Mouse (Mus musculus) brain, embryonic 18.5 days (tissue): ENCODE measurements around the gene Lasp1.
"Not testable (repeated sequence)": the region's sequence is repeated elsewhere in the genome, so short reads cannot be mapped to it uniquely, and the experiment has no call there.

Experiments used
- DNase-seq: peaks from one replicate; pipeline ENCODE4 v3.0.0-alpha.2; 2012; ENCODE audit warnings: low read depth, low spot score

Lasp1 gene

DNA sequence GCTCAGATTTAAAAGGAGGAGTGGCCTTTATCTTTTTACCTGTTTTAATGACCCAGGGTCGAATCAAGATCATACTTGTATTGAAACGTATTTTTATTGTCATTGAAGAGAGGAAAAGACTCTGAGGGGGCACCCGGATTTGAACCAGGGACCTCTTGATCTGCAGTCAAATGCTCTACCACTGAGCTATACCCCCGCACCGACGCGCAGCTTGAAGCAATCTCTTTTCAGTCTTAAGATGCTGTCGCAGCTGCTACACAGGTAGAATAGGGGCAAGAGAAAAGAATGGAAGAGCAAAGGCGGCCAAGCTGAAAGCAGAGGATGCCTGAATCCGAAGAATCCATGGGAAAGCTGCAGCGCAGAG, at the start of gene Lasp1:
TSS of gene Lasp1 (plus strand) at position 219 of the 364 bp plus-strand sequence.
- DNase-seq: no peak

DNA sequence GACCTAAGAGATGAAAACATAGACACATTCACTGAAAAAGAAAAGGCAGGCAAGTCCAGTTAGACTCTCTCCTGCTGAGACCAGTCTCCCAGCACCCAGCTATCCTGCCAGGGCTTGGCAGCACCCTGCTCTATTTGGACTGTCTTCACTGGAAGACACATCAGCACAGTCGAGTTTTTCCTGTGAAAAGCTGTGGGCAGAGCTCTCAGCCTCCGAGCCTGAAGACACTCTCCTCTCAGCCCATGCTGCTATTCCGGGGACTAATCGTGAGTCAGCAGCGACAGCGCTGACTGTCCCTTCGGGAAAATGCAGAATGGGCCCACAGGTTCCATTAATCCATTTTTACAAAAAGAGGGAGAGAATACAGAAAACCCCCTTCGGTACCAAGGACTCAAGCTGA, 45.5 kb upstream of the Lasp1 start:
- no peak for DNase-seq

DNA sequence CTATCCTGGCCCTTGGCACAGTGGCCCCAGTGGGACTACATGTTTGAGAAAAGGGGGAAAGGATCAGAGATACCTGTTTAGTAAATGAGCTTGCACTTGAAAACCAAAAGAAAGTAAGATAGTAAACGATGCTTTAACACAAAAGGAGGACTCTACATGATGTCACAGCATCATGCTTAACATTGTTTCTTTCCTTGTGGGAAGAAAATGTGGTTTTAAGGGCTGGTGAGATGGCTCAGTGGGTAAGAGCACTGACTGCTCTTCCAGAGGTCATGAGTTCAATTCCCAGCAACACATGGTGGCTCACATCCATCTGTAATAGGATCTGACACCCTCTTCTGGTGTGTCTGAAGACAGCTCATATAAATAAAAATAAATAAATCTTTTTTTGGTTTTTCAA, 40.7 kb upstream of the Lasp1 start:
- no peak for DNase-seq

DNA sequence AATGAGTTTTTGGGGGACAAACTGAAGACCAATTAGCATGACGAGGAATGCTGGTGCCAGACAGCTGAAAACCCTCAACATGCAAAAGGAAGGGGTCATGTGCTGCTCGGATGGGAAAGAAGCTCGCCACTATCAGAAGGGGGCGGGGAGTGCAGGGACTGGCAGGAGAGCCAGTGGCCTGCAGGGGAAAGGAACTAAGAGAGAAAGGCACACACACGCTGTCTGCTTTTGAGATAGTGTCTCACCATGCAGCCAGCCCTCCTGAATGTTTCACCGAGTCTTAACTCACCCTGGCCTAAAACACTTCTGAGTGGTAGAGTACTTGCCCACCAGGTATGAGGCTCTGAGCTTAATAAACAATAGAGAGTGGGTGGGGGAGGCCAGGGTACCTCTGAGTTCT, 39.9 kb upstream of the Lasp1 start:
- no peak for DNase-seq

DNA sequence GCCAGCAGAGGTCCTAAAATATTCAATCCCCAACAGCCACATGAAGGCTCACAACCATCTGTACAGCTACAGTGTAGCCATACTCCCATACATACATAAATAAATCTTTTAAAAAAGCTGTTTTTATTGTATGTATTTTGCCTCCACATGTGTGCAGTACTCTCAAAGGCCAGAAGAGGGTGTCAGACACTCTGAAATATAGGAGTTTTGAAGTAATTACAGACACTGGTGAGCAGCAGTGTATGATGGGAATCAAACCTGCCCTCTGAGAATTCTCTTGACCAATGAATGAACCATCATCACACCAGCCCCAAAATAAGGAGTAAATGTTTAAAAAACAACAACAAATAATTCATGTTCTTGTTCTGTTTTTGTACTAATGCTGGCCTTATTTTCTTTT, 37.2 kb upstream of the Lasp1 start:
- DNase-seq: no peak

DNA sequence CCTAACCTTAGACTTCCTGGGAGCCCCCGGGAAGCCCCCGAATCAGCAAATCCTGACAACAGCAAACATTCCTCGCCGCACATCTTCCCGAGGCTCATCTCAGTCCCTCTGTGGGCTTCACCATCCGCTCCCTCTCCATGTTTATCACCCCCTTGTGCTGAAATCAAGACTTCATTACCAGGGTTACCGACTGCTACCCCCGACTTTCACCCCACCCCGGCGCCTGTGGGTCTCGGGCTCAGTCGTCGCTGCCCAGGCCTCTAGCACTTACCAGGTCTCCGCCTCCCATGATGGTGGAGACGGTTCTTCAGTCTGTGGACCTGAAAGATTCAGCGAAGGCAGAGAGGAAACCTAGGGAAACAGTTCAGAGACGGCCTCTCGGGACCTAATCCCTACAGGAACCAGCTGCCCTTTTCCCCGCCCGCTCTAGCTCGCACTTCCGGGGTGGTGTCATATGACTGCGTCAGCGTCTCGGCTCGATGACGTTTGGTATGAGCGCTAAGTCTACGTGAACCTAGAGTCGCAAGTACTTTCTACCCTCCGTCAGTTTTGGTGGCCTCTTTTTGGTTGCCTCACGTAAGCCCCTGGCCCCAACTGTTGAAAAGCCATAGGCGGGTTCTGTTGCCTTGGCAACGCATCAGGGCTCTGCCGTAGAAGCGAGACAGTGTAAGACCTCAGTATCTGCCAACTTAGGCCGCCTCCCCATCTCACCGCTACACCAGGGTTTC, 32.5 kb upstream of the Lasp1 start, which contains the start of gene Cwc25:
TSS of gene Cwc25 (minus strand) at position 403 of the 728 bp plus-strand sequence.
- peak; percentile 91 for DNase-seq

DNA sequence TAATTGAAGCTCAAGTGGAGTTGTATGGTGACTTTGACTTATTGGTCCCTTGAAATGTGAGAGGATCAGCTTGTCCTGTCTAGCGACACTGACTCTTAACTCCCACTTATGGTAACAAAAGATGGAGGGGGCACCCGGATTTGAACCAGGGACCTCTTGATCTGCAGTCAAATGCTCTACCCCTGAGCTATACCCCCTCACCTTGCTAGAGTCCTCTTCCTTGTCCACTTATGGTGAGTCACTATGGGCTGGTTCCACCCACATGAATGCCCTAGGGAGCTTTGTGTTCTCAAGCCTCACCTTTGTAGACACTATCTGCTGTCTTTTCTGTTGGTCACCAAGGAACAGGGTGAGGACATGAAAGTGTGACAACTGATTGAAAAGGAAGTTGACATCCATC, 29.1 kb upstream of the Lasp1 start:
- DNase-seq: no peak

DNA sequence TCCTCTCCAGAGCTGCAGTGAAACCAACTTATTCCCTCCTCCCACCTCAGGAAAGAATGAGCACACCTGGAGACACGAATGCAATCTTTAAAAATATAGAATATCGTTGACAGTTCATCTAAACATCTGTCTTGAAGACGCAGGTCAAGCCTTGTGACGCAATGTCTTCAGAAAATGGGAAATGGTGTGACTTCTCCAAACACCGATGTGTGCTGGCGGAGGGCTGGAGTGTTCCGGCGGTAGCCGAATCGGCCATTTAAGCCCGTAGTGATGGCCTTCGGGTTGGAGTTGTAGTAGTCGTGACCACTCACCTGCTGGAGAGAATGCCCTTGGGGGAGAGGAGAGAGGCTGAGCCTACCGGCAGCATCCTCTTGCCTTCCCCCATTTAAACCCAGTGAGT, 27.4 kb upstream of the Lasp1 start:
- no peak for DNase-seq

DNA sequence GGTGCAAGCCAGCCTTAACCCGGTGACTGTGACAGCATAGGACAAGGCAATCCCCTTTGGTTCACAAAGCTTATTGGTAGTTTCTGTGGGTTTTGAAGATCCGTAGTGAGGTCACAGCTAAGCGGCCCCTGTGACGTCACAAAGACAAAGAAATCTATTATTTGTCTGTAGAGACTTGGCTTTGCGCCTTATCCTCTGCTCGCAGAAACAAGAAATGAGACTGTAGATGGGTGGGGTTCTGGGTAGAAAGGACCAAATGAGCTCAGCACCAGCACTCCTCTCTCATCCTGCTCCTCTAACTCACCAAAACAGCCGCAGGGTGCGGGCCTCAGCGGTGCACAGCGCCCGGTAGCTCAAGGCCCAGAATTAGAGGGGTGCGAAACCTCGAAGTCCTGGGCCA, 23.6 kb upstream of the Lasp1 start:
- DNase-seq: no peak

DNA sequence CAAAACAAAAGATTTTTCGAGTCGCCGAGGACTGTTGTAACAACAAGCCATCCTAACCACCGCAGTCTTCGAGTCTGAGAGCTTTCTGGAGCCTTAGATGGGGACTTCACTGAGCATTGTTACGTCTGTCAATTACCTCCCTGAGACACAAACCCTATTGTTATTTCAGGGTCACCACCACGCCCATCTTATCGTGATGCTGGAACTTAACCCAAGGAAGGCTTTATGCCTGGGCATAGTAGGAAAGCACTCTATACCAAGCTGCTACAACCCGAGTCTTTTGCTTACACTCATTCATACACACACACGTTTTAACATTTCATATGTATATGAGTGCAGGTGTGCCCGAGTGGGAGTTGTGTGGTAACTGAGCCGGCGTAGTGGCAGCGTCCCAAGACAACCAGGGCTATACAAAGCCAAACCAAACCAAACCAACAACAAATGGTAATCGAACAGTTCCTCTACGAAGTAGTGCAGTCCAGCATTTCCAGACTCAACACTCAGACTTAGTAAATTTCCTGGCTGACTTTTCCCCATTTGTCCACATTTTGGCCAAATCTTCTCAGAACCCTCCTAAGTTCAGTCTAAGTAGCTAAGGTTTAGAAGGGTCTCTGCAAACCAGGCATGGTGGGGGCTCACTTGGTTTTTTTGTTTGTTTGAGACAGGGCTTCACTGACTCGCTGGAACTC, 22.8 kb upstream of the Lasp1 start, which contains the start of gene 1700001P01Rik:
TSS of gene 1700001P01Rik (minus strand) at position 111 of the 689 bp plus-strand sequence.
- no peak for DNase-seq

DNA sequence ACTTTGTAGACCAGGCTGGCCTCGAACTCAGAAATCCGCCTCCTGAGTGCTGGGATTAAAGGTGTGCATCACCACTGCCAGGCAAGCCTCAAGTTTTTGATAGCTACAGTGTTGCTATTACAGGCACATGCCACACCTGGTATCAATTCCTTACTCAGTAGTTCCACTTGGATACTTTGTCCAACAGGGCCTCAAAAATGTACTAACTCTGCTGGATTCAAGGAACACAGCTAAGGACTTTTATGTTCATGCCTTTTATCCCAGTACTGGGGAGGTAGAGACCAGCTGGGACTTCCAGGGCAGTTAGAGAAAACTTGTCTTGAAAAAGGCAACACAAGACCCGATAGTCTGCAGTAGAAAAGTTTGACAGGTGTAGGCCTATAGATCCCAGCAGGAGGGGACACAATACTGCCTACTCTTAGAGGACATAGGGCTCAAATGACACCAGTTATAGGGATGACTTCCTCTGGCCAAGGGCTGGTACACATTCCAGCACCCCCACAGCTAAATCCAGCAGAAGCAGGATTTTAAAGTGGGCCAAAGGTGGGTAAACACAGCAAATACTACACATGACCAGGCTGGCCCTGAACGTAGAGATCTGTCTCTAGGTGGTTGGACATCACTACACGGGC, 22.2 kb upstream of the Lasp1 start:
- no peak for DNase-seq

DNA sequence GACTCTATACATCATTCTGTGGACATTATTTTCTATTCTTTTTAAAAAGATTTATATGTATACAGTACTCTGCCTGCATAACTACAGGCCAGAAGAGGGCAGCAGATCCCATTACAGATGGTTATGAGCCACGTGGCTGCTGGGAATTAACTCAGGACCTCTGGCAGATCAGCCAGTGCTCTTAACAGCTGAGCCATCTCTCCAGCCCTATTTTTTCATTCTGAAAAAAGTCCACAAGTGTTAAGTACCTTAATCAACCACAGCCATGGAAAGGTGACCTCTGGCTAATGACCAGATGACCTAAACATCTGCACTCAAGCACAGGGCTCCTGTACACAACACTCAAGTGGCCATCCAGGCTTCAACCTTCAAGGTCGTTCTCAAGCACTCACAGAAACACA, 21.7 kb upstream of the Lasp1 start:
- DNase-seq: no peak

DNA sequence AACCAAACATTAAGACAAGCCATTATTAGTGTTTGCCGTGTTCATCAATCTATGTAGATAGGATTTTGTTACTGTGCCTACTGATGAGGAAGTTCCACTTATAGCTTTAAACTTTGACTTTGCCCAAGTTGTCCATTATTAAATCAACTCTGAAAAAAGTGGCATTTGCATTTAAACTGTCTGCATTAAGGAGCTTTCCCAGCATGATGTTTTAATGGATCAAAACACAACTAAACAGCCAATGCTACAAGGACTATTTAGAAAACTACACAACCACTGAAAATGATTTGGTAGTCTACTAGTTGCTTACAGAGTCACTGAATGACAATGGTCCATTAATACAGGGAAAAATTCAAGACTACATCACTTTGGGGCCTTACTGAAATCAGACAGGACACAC, 19.9 kb upstream of the Lasp1 start:
- no peak for DNase-seq

DNA sequence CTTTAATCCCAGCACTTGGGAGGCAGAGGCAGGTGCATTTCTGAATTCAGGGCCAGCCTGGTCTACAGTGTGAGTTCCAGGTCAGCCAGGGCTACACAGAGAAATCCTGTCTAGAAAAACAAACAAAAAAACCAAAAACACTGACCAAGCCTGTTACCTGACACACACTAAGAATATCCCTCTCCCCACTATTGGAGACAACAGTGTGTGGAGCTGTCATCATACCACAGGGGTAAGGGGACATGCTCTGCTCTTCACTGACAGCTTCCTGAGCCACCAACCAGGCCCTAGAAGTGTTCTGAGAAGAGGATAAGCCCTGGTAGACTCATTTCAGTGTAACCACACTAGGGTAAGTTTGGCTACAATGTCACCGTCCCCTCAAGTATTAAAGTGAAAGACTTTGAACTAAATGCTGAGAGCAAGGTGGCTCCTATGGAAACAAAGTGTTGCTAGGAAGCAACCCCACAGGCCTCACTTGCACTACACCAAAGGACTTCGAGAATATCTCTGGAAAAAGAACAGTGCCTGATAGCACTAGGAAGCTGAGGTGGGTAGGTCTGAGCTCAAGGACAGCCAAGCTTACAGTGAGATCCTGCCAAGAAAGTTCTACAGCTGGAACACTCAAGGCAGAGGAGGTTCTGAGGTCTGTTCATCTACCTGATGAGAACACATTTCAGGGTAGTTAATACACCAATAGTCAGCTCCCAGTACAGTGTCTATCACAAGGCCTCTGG, 18.7 kb upstream of the Lasp1 start:
- DNase-seq: no peak

DNA sequence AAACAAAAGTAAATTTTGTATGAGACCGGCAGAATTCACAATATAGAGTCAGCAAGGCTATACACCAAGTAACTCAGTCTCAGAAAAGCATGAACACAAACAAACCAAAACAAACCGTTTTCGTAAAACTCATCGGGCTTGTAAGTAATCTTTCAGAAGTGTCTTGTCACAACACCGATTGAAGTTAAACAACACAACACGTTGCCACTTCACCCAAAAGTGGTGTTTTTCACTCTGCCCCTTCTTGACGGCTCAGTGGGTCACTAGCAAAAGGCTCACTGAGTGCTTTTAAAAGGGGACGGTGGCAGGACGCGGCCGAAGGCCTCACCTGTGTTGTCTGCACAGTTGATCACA, 17.3 kb upstream of the Lasp1 start:
- DNase-seq: no peak

DNA sequence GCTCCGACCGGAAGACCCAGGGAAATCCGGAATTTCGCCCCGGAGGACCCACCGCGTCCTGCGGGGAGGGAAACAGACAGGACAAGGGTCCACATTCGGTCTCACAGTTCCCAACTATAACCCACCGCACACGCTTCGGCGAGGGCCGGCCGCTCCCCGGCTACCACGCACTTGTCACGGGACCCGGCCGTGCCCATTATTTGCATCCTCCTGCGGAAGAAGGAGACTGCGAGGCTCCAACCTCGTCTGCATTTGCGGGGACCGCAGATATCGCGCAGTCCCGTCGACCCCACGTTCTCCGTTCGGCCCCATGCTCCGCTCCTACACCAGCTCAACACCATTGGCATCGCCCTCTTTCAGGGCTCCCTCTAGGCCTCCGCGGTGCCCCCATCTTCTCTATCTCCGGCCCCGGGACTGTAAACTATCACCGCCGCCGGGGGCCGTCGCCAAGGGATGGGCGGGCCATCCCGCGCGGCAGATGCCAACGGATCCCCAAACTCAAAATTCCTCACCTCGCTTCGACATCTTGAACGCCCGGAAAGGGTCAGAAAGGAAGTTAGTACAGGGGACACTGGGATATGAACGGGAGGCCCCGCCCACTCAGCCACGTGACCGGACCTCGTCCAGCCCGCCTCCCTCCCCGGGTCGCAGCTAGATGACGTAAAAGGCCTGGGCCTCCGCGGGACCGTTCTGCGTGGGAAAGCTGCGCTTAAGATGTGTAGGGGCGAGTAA, 16.8 kb upstream of the Lasp1 start, which contains the start of gene Rpl23:
TSS of gene Rpl23 (minus strand) at position 606 of the 732 bp plus-strand sequence.
- DNase-seq: peak; percentile 97

DNA sequence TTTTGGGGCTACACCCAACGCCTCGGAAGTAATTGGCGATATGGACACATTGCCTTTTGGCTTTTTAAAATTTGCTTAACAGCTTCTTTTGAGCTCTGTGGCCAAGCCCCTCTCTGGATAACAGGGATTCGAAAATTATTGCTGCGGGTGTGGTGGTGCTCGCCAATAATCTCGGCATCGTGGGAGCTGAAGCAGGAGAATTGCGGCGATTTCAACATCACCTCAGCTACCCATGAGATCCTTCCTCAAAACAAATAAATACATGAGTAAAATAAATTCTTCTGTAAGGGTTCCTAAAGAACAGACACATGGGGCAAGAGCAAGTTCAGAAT, 16.3 kb upstream of the Lasp1 start:
- no peak for DNase-seq

DNA sequence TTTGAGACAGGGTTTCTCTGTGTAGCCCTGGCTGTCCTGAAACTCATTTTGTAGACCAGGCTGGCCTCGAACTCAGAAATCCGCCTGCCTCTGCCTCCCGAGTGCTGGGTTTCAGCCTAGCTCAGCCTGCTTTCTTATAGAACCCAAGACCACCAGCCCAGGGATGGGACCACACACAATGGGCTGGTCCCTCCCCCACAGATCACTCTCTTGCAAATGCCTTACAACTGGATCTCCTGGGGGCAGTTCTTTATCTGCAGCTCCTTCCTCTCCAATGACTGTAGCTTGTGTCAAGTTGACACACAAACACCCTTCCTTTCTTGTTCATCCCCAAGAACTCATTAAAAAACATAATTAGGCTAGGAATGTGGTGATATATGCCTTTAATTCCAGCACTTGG, 10.8 kb upstream of the Lasp1 start:
- DNase-seq: no peak

DNA sequence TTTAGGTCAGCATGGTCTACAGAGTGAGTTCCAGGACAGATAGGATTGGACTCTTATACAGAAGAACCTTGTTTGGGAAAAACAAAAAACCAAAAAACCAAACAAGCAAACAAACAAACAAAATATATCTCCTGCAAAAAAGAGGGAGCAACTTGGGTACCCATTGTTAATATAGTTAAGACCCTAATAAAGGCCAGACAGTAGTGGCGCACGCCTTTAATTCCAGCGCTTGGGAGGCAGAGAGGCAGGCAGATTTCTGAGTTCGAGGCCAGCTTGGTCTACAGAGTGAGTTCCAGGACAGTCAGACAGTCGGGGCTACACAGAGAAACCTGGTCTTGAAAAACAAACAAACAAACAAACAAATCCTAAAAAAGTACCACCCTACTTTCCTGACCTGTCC, 9.1 kb upstream of the Lasp1 start:
- DNase-seq: no peak

DNA sequence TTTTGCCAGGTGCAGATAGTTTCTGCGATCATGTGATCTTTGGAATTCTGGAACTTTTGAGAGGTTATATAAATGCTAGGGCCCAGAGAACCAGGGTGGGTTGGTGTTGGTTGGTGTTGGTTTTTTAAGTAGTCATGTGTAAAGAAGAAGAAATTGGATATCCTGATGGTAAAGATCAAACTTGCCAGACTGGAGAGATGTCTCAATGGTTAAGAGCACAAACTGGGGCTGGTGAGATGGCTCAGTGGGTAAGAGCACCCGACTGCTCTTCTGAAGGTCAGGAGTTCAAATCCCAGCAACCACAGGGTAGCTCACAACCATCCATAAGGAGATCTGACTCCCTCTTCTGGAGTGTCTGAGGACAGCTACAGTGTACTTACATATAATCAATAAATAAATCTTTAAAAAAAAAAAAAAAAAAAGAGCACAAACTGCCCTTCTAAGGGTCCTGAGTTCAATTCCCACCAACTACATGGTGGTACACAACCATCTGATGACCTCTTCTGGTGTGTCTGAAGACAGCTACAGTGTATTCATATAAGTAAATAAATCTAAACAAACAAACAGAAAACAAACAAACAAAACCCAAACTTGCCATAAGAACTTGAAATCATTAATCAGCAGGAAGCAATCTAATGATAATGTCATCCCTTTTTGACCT, 7.9 kb upstream of the Lasp1 start:
- not testable (repeated sequence) for DNase-seq

DNA sequence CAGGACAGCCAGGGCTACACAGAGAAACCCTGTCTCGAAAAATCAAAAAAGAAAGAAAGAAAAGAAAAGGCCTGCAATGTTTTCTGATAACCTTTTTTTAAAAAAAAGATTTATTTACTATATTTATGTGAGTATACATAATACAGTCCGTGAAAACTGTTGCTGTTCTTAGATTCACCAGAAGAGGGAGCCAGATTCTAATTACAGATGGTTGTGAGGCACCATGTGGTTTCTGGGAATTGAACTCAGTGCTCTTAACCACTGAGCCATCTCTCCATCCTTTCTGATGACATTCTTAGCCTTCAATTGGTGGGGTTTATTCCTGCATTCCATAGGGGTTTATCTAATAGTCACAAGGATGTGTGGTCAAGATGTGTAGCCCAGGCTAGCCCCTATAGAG, 5.6 kb upstream of the Lasp1 start:
- DNase-seq: no peak
